Mouse (Mus musculus): ENCODE measurements around the gene Tnni3k.

DNA sequence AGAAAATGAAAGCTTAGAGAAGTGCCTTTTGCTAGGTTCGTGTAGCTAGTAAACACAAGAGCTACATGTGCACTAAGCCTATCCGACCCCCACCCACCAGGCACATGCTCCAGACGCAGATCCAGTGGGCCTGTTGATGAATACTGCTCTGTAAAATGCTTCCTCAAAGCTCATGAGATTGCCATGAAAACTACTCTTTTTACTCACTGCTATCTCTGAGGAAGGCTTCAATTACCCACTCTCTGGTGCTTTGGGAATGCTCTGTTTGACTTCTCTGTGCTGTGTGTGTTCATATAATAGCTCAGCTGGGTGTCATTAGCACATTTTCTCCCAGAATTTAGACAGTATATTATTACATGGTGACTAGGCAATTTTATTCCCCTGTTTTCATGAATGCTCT is 297.1 kb downstream of the Tnni3k start:
- no peak for TF ChIP-seq GATA1 (IDR thresholded peaks at IDR 0.05; ENCODE audit: borderline replicate concordance, low read length)
- no peak for TF ChIP-seq FLI1 (IDR thresholded peaks at IDR 0.05; ENCODE audit: low read length)
